Mouse (Mus musculus): Measurements from ENCODE around the gene Tbx21. TPM values are rescaled to one million over a fixed set of nuclear protein-coding genes. Genes with fewer than 3 reads are reported as not detected.

The Tbx21 gene
- polyA plus RNA-seq, 1 experiment = 0.23 TPM

DNA sequence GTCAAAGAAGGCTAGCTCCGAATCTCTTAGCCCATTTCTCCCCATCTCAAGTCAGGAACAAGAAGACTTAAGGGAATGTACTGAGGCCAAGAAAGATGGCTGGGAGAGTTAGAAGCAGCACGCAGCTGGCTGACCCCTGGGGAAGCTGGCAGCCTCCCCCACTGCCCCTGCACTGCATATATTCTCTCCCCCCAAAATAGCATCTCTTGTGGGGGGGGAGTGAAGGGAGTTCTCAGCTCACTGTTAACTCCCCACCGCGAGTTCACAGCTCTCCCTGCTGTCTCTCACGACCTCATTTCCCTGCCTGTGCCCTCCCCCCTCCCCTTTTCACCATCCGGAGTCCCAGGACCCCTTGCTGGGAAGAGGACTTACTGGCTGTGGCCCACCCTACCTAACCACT is 17.1 kb upstream of the Tbx21 start:
- DNase-seq (ENCODE audit: low read depth) = no peak

DNA sequence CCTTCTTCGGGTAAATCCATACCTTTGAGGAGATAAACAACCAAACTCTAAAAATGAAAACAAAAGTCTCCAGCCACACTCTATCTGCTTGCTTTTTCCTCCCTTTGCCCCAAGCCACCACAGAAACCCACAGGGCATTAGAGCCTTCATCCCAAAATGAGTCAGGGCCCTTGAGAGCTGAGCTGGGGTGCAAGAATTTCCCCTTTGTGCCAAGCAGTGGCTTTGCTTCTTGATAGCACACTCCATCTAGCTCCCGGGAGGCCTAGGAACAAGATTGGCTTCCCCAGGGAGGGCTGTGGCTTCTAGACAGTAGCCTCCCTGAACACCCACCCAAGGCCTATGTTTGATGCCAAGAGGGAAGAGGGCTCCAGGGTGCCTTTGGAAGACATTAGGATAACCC is 16.6 kb upstream of the Tbx21 start:
- DNase-seq (ENCODE audit: low read depth) = no peak

DNA sequence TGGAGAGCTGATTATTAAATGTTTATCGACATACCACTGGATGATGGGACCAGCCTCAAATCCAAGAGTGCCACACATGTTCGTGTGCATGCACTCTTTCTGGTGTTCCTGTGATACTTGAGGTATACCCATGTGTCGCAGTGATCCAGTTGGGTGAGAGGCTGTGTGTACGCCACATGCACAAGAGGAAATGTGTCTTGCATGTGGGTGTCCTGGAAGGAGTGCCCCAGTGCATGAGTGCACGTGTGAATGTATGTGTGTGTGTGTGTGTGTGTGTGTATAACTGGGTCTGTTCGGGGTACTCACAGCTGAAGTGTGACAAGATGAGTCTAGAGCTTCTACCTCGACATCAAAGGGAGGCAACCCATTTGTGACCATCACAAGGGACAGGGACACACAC is 15.2 kb upstream of the Tbx21 start:
- DNase-seq (ENCODE audit: low read depth) = no peak

DNA sequence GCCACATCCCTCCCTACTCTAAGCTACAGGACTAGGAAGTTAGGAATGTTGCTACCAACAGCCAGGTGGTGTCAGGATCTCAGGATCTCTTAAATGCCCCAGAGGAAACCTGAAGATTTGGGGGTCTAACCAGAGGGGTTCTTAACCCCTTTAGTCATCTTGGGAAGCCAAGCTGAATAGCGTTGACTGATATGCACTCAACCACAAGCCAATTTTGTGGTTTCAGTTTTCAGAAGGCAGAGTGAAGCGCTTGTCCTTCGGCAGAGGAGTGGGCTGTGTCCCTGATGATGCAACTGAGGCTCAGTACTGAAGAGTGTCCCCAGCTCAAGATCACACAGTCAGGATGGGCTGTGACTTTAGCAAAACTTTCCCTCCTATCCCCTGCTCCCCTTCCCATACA is 13.8 kb upstream of the Tbx21 start:
- DNase-seq (ENCODE audit: low read depth) = no peak

DNA sequence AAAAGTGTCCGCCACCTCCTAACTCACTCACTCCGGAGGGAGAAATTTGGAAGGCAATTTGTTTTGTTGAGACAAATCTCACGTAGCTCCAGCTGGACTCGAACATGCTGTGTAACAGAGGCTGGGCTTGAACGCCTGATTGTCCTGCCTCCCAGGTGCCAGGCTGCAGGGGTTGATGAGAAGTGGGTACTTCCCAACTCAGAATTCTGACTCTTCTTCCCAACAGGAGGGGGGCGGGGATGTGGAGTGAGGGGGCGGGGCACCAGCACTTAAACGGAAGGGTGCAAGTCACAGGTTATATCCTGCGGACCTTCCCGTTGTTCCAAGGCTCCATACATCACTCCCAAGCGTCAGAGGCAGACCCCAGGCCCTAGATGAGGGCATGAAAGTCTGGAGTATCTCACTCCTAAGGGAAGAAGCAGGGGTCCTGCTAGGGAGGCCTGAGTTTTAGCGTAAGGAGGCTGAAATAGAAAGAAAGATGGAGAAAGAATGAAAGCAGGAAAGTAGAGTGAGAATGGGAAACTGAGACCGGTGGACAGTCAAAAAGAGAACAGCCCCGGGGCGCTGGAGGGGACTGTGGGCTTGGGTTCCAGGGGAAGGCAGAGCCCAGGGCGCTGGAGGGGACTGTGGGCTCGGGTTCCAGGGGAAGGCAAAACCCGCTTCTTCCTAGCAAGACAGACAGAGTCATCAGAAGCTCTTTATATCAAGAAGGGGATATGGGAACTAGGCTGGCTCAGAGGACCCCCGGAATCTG is 12.5 kb upstream of the Tbx21 start:
- no peak for DNase-seq (ENCODE audit: low read depth)

DNA sequence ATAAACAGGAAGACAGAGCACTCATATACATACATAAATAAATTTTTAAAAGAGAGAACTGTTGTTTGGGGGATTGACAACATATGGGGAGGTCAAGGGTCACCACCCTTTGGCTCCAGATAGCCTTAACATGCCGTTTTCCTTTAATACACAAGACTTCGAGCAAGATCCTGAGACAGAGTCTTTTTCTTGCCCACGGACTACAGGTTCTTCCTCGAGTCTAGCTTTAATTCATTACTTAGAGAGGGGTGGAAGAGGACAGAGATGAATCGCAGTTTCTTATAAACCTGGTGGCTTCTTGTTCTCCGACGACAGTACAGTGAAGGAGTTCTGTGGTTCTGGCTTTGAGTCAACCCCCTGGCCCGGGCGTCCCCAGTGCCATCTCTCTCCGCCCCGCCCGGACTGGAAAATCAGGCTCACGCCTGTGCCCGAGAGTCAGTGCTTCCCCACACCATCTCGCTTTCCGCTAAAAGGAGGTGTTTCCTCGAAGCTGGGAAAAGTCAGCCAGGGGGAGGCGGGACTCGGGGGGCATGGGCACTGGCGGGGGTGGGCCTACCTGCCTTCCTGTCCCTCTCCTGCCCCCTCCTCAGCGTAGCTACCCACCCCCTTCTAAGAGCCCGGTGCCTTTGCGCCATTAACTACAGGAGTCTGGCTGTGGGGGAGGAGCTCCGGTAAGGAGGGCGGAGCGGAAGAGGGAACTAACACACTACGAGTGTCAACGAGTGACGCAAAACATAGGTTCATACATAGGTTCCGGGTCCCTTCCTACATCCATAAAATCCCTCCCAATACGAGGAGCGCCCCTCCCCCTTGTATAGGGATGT is 11.7 kb upstream of the Tbx21 start:
- DNase-seq (ENCODE audit: low read depth) = no peak

DNA sequence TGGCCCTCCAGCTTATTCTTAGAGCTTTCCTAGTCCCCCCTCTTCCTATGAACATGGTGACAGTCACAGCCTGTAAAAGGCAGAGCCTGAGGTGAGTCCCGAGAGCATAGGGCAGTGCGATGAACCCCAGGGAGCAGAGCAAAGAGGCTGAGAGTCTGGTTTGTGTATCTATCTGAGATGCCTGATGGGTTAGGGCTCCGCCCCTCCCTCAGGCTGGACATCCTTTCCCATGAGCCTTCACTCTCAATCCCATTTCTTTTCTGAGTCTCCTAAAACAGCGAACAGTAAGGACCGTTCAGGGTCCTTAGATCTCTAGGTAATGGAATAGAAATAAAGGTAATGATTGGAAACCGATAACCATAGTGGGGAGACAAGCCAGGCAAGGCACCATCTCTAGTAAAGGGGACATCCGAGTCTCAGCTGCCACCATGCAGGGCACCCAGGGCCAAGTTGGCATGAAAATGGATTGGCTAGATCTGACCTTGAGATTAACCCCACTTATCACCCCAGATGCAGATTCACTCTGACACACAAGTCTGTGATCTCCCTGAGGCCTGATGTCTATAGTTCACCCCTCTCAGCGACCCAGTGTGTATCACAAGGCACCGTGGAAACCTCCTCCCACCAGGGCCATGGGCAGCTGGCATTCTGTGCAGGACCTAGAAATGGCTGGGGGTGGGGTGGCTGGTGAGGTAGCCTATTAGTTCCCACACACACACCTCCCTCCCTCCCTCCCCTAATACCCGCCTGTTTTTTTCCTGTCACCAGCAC is 9.3 kb upstream of the Tbx21 start:
- DNase-seq (ENCODE audit: low read depth) = no peak

DNA sequence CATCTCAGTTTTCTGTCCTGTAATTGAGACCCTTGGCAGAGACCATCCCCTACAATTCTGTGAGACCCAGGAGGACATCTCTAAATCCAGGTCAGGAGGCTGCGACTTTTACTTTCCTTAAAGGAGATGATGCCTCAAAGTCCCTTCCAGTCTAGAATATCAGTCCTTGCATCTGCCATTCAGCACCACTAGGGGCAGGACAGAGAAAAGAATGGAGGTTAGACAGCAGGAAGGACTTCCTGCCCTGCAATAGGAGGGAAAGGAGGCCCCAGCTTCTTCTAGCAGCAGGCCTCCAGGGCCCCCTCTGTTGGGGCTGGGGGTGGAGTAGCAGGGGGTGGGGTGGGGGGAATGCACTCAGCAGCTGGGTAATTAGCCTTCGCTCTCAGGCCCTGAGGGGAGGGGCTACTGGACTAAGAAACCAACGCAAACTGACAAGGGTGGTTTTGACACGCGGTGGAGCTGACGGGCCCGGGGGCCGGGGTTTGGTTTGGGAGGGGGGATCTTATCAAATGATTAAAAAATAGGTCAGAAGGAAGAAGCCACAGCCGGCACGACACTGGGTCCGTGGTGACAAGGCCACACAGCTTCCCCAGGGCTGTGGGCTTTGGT is 8.3 kb upstream of the Tbx21 start:
- no peak for DNase-seq (ENCODE audit: low read depth)

DNA sequence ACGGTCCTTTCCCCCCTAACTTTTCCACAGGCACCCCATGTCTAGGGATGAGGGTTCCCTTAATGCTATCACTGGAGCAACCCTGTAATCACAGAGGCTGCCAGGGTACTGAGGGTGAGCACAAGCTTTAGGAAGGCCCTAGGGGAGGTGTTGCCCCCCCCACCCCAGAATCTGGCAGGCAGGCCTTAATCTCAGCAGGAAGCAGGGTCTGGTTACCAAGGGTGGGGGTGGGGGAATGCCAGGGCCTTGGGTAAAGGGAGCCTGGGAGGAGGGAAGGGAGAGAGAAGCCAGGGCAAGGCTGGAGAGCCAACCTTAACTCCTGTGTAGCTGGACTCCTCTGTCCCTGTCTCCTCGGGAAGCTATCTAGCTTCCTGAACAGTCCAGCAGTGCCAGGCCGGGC is 5.5 kb upstream of the Tbx21 start:
- no peak for DNase-seq (ENCODE audit: low read depth)

DNA sequence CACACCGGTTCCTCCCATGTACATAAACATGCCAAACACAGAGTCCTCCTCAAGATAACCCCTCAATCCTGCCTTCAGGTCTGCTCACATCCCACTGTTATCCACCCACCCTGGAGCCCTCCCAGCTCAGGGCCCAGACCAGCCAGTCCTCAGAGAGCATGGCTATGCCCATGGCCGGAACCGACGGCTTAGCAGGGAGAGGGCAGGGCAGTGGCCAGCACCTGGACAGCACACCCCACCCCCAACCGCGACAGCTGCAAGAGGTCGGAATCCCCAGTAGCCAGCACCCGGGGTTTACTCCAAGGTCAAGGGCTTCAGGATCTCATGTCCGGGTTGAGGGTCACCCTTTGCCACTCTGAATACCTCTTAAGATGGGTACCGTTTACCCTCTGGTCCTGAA is 5.1 kb upstream of the Tbx21 start:
- no peak for DNase-seq (ENCODE audit: low read depth)

DNA sequence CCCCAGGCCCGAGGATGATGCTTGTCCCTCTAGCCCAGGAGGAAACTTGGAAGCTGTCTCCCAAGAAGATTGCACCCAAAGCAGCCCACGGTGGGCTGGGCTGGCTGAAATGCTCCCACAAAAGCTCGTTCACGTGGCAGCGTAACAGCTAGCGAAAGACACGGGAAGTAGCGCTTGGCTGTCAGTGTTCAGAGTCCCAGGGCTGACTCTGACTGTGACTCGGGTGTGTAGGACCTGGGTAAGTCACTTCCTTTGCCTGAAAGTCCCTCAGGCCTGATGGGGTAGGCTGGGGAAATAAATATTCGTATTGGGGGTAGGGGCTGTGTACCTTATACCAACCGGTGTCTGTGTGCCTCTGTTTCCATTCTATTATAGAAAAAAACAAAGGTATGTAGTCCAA is 666 bp upstream of the Tbx21 start:
- DNase-seq (ENCODE audit: low read depth) = no peak

DNA sequence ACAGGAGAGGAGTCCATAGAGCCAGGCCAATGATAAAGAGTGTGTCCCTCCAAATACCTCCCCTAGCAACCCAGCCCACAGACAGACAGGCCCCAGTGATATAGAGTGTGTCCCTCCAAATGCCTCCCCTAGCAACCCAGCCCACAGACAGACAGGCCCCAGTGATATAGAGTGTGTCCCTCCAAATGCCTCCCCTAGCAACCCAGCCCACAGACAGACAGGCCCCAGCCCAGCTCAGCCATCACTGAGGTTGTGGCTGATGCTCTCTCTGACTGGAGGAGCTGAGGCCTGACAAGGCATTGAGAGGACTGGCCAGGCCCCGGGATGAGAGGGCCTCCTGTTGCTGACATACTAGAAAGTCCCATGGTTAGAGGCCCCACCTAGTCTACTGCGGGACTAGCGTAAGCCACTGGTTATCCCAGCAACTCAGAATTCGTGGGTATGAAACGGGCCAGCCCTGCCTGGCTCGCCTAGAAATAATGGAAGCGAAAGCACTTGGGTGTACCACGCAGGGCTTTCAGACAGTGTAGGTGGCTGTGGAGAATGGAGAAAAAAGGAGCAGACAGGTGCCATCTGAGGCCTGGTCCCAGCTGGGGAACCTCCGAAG is 2.5 kb downstream of the Tbx21 start:
- no peak for DNase-seq (ENCODE audit: low read depth)

DNA sequence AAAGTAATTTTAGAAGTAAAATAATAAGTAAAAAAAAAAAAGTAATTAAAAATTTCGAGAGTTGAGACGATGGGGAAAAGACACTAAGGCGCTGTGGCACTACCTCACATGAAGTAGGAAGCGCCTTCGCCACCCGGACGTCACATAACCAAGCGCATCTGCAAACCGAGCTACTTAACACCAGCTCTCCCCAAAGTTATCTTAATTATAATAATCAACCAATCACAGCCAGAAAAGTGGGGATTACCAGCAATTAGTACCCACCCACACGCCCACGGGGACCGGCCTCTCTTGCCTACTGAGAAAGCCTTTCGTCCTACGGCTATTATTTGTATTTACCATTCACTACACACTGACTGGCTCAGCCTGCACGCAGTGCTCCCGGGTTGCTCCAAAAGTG is 6.2 kb downstream of the Tbx21 start:
- no peak for DNase-seq (ENCODE audit: low read depth)

DNA sequence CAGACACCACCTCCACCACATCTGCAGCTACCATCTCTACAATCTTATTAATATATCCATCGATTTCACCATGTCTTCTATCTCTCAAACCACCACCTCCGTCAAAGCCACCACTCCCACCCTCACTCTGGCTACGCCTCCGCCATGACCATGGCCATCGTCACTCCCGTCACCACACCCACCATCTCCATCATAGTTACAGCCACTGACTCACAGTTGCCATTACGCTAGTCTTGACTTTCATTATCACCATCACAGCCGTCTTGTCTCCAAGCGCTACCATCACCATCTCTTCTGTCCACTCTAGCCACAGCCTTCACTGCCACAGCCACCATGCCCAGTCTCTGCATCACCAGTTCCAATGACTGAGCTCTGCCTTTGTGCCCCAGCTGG is 11.0 kb downstream of the Tbx21 start:
- DNase-seq (ENCODE audit: low read depth) = no peak

DNA sequence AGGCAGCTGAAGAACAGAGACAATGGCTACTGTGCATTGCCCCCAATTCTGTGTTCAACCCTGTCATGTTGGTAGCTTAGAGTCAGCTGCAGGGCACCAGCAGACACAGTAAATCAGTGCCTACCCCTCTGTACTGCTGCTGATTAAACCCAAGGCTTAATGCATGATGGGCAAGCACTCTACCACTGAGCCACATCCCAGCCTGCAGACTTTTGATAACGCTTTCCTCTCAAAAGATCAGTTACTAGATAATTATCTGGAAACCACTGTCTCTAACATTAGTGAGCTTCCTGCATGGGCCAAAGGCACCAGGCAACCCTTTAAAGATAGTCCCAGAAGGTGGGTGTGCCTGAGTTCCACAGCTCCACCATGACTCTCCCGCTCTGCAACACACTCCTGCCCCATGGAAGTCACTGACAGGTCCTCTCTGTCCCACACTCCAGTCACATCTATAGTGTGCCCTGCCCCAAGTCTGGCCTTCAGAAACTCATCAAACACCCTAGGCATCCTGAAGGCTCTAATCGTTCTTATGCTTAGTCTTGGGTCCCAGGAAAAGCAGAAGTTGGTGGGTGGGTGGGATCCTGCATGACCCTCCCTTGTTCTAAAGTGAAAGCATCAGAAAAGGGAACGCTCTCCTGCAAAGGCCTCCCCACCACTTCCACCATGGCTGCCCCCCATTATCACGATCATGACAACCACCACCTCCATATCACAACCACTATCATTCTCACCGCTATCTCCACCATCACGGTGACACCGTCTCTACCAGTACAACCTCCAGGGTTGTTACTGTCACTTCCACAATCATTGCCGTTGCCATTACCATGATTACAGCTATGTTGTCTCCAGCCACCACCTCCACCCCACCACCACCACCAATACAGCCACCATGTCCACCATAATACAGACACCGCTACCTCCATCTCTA is 11.7 kb downstream of the Tbx21 start:
- DNase-seq (ENCODE audit: low read depth) = no peak

DNA sequence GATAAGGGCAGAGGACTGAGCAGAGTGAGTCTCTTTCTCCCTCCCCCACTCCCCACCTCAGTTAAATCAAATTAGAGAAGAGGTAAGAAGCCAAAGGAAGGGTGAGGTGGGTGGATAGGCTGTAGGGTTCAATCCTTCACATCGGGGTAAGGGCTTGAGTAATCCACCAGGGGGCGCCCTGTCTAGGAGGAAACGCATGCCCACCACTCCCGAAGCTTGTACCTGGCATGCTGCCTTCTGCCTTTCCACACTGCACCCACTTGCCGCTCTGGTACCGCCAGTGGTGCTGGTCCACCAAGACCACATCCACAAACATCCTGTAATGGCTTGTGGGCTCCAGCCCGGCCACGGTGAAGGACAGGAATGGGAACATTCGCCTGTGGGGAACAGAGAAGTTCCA is 13.4 kb downstream of the Tbx21 start:
- no peak for DNase-seq (ENCODE audit: low read depth)

DNA sequence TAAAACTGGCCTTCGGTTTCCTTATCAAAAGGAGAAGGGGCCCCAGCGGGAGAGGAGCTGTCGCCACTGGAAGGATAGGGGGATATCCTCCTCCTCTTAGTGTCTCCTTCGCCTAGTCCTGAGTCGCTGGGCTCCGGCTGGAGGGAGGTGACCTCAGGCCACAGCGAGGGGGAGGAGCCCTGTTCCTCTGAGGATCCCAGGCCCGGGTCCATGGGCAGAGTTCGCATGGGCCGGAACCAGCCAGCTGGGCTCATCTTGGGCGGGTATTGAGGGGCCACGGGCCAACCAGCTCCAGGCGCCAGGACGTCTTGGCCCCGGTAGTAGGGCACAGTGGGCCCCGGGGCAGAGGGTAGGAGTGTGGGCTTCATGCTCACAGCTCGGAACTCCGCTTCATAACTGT is 16.3 kb downstream of the Tbx21 start:
- no peak for DNase-seq (ENCODE audit: low read depth)

DNA sequence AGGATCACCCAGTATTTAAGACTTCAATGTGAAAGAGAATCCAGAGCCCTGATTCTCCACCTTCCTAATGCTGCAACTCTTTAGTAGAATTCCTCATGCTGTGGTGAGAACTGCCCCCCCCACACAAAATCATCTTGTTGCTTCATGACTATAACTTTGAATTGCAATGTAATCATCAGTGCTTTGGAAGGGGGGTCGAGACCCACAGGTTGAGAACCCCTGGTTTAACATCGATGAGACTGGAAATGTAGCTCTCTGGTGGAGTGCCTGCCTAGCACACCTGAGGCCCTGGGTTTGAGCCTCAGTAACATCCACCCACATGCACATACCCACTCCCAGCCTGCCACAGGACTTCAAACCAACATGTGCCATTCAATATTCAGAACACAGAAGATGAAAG is 20.5 kb downstream of the Tbx21 start:
- no peak for DNase-seq (ENCODE audit: low read depth)

DNA sequence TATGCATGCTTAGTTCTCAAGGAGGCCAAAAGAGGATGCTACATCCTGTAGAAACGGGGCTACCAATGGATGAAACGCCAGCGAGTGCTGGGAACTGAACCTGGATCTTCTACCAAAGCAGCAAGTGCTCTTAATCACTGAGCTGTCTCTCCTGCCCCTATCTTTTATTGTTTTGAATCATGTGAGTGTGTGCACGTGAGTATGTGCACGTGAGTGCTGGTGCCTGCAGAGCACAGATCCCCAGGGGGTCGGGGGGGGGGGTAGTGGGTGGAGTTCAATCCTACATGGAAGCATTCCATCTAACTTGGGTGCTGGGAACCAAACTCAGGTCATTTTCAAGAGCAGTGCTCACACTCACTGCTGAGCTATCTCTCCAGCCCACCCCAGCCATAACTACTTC is 28.8 kb downstream of the Tbx21 start:
- no peak for DNase-seq (ENCODE audit: low read depth)

DNA sequence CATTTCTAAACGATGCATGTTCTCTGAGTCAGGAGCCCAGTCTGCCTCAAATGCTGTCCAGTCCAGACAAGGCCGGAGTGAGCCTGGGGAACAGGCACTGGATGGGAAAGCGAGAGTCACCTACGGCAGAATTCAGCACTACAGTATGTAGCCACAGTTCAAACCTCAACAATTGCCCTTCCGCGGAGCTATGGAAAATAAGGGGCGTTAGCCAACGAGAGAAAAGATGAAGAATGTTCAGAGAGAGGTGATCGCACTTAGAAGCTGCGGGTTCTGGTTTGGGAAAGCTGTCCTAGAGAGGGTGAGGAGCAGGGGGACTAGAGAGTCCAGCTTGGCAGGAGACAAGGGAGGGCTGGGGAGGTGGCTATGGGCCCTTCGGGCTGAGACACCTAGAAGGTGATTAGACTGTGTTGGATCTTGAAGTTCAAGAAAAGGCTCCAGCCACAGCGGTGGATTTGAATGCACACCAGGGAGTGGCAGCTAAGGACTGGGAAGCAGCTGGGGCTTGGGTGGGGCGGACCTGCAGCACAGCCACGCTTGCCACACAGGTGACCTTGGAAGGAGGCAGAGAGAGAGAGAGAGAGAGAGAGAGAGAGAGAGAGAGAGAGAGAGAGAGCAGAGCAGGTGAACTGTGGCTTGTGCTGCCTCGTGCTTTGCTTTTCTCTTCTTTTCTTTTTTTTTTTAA is 30.2 kb downstream of the Tbx21 start:
- DNase-seq (ENCODE audit: low read depth) = no peak
